Mouse (Mus musculus) neural tube, embryonic 13.5 days (tissue): ENCODE data around the gene Prrg4. TPM values are rescaled to one million over a fixed set of nuclear protein-coding genes. Genes with fewer than 3 reads are reported as not detected.

Source experiments
- ATAC-seq: fragments of 200-750 bp; cut with Nextera tagmentation; 2 replicates; pipeline ENCODE4 v1.8.0; 2017; ENCODE audit warnings: low read depth, mild to moderate bottlenecking, moderate TSS enrichment, moderate library complexity
- H3K27ac ChIP-seq: fragments of 300-500 bp; sonication (generic); replicated peaks from 2 replicates; pipeline ENCODE4 v1.5.1; 2015; ENCODE audit warnings: moderate library complexity, mild to moderate bottlenecking, inconsistent platforms
- H3K27me3 ChIP-seq: fragments of 300-500 bp; sonication (generic); 2 replicates; pipeline ENCODE4 v1.6.1; 2015; ENCODE audit warnings: mild to moderate bottlenecking, inconsistent platforms
- H3K36me3 ChIP-seq: fragments of 300-500 bp; sonication (generic); 2 replicates; pipeline ENCODE4 v1.6.1; 2015; ENCODE audit warnings: mild to moderate bottlenecking, inconsistent platforms
- H3K4me1 ChIP-seq: fragments of 300-500 bp; sonication (generic); replicated peaks from 2 replicates; pipeline ENCODE4 v1.6.1; 2015; ENCODE audit warnings: inconsistent platforms
- H3K4me2 ChIP-seq: fragments of 300-500 bp; sonication (generic); 2 replicates; pipeline ENCODE4 v1.6.1; 2015; ENCODE audit warnings: inconsistent platforms, mild to moderate bottlenecking, moderate library complexity
- H3K4me3 ChIP-seq: fragments of 300-500 bp; sonication (generic); 2 replicates; pipeline ENCODE4 v1.5.1; 2015; ENCODE audit warnings: mild to moderate bottlenecking, inconsistent platforms
- H3K9ac ChIP-seq: fragments of 300-500 bp; sonication (generic); 2 replicates; pipeline ENCODE4 v1.6.1; 2015; ENCODE audit warnings: moderate library complexity, mild to moderate bottlenecking, inconsistent platforms
- H3K9me3 ChIP-seq: fragments of 300-500 bp; sonication (generic); 2 replicates; pipeline ENCODE4 v1.6.1; 2016; ENCODE audit warnings: inconsistent platforms
- WGBS: fragments of 180-500 bp; shearing (Covaris S2); methylation state at CpG from one replicate; pipeline ENCODE4 v1.1.7; 2015; 5-methylcytosine and 5-hydroxymethylcytosine counted together
- polyA plus RNA-seq: library from polyadenylated mRNA; unstranded; fragments of >200 nt; fragmentation: Nextera tagmentation; extraction: Ambion mirVana; gene quantifications from 2 replicates; pipeline ENCODE4 v1.2.1, GENCODE M21; 2015

Prrg4 gene
- polyA plus RNA-seq, 1 experiment from 2014 or later: 0.36 TPM

GRCm38 (mm10) chr2:104855732-104856131 lies 6.1 kb upstream of the Prrg4 start:
- no peak overlapping the region for H3K4me2 ChIP-seq
- H3K4me1 ChIP-seq: no peaks in the 10 kb centered on the region
- no peak overlapping the region for H3K27ac ChIP-seq
- H3K4me3 ChIP-seq: no peak overlapping the region
- no peaks in the 10 kb centered on the region for H3K36me3 ChIP-seq
- peaks cover 9% of the 10 kb centered on the region for H3K27me3 ChIP-seq
- ATAC-seq: no peak
- H3K9me3 ChIP-seq: no peaks in the 10 kb centered on the region
- 28% methylated on average over 3 of the region's 3 CpGs for WGBS
- H3K9ac ChIP-seq: no peak overlapping the region

- Histone ChIP-seq H3K4me1 (peaks cover 2% of the 10 kb centered on the region; the same call in 1 of the 2 replicates), H3K9ac (no peak overlapping the region), H3K4me3 (no peak overlapping the region), H3K27me3 (peaks cover 15% of the 10 kb centered on the region), H3K9me3 (no peaks in the 10 kb centered on the region), H3K4me2 (no peak overlapping the region), H3K36me3 (no peaks in the 10 kb centered on the region), H3K27ac (no peak overlapping the region)
- 86% methylated on average over 1 of the region's 1 CpGs for WGBS
- no peak for ATAC-seq
Observed at GRCm38 (mm10) chr2:104854836-104855235, 5.2 kb upstream of the Prrg4 start.

- Histone ChIP-seq H3K4me3 (no peak overlapping the region), H3K9me3 (no peaks in the 10 kb centered on the region), H3K36me3 (no peaks in the 10 kb centered on the region), H3K4me2 (no peak overlapping the region), H3K9ac (no peak overlapping the region), H3K27me3 (peaks cover 38% of the 10 kb centered on the region), H3K27ac (no peak overlapping the region), H3K4me1 (peaks cover 10% of the 10 kb centered on the region; the same call in 1 of the 2 replicates)
- ATAC-seq: no peak
- WGBS: 89% methylated on average over 7 of the region's 7 CpGs
Observed at GRCm38 (mm10) chr2:104852546-104852945, 2.9 kb upstream of the Prrg4 start.

- Histone ChIP-seq H3K4me3 (no peak overlapping the region), H3K9me3 (no peaks in the 10 kb centered on the region), H3K9ac (no peak overlapping the region), H3K27me3 (peaks cover 38% of the 10 kb centered on the region), H3K27ac (no peak overlapping the region), H3K4me1 (peaks cover 10% of the 10 kb centered on the region; the same call in 1 of the 2 replicates), H3K36me3 (no peaks in the 10 kb centered on the region), H3K4me2 (no peak overlapping the region)
- WGBS: 41% methylated on average over 5 of the region's 5 CpGs
- ATAC-seq: no peak
Observed at GRCm38 (mm10) chr2:104851686-104852085, 2.0 kb upstream of the Prrg4 start.

- no peak for ATAC-seq
- Histone ChIP-seq H3K4me2 (peak overlapping the region; percentile 98), H3K9ac (peak overlapping the region; percentile 70; the same call in 1 of the 2 replicates), H3K27ac (no peak overlapping the region), H3K4me3 (peak overlapping the region; percentile 50), H3K27me3 (peaks cover 38% of the 10 kb centered on the region), H3K4me1 (peaks cover 10% of the 10 kb centered on the region; the same call in 1 of the 2 replicates), H3K9me3 (no peaks in the 10 kb centered on the region), H3K36me3 (no peaks in the 10 kb centered on the region)
- 78% methylated on average over 3 of the region's 3 CpGs for WGBS
Observed at GRCm38 (mm10) chr2:104849991-104850359, 299 bp upstream of the Prrg4 start.

- Histone ChIP-seq H3K27ac (no peak overlapping the region), H3K4me1 (peaks cover 10% of the 10 kb centered on the region; the same call in 1 of the 2 replicates), H3K9ac (peak overlapping the region; percentile 70; the same call in 1 of the 2 replicates), H3K4me3 (peak overlapping the region; percentile 50; the same call in 1 of the 2 replicates), H3K4me2 (peak overlapping the region; percentile 98), H3K36me3 (no peaks in the 10 kb centered on the region), H3K27me3 (peaks cover 38% of the 10 kb centered on the region), H3K9me3 (no peaks in the 10 kb centered on the region)
- ATAC-seq: no peak
- WGBS: 37% methylated on average over 16 of the region's 16 CpGs
Observed at GRCm38 (mm10) chr2:104848235-104849161, 1.2 kb downstream of the Prrg4 start.

GRCm38 (mm10) chr2:104847645-104848044 lies 2.0 kb downstream of the Prrg4 start:
- Histone ChIP-seq H3K27ac (no peak overlapping the region), H3K4me3 (no peak overlapping the region), H3K9me3 (no peaks in the 10 kb centered on the region), H3K36me3 (no peaks in the 10 kb centered on the region), H3K9ac (no peak overlapping the region), H3K4me1 (peaks cover 10% of the 10 kb centered on the region; the same call in 1 of the 2 replicates), H3K27me3 (peaks cover 38% of the 10 kb centered on the region), H3K4me2 (no peak overlapping the region)
- WGBS: 55% methylated on average over 2 of the region's 2 CpGs
- no peak for ATAC-seq

GRCm38 (mm10) chr2:104846638-104847414 lies 2.9 kb downstream of the Prrg4 start:
- 36% methylated on average over 4 of the region's 4 CpGs for WGBS
- no peak overlapping the region for H3K4me3 ChIP-seq
- no peak for ATAC-seq
- no peaks in the 10 kb centered on the region for H3K36me3 ChIP-seq
- peaks cover 38% of the 10 kb centered on the region for H3K27me3 ChIP-seq
- H3K9ac ChIP-seq: no peak overlapping the region
- H3K4me1 ChIP-seq: peaks cover 10% of the 10 kb centered on the region; the same call in 1 of the 2 replicates
- H3K27ac ChIP-seq: no peak overlapping the region
- no peak overlapping the region for H3K4me2 ChIP-seq
- no peaks in the 10 kb centered on the region for H3K9me3 ChIP-seq

GRCm38 (mm10) chr2:104842559-104842958 lies 7.1 kb downstream of the Prrg4 start:
- Histone ChIP-seq H3K4me2 (no peak overlapping the region), H3K36me3 (no peaks in the 10 kb centered on the region), H3K27me3 (no peaks in the 10 kb centered on the region), H3K27ac (no peak overlapping the region), H3K9ac (no peak overlapping the region), H3K4me1 (no peaks in the 10 kb centered on the region; the same call in 1 of the 2 replicates), H3K9me3 (no peaks in the 10 kb centered on the region), H3K4me3 (no peak overlapping the region)
- ATAC-seq: no peak

- no peak overlapping the region for H3K4me2 ChIP-seq
- WGBS: 90% methylated on average over 7 of the region's 7 CpGs
- no peak for ATAC-seq
- no peak overlapping the region for H3K9ac ChIP-seq
- no peaks in the 10 kb centered on the region for H3K27me3 ChIP-seq
- H3K4me1 ChIP-seq: no peaks in the 10 kb centered on the region
- no peak overlapping the region for H3K4me3 ChIP-seq
- no peak overlapping the region for H3K27ac ChIP-seq
- H3K9me3 ChIP-seq: no peaks in the 10 kb centered on the region
- no peaks in the 10 kb centered on the region for H3K36me3 ChIP-seq
Observed at GRCm38 (mm10) chr2:104841736-104842135, 7.9 kb downstream of the Prrg4 start.

GRCm38 (mm10) chr2:104840974-104841373 lies 8.7 kb downstream of the Prrg4 start:
- no peaks in the 10 kb centered on the region for H3K4me1 ChIP-seq
- no peak overlapping the region for H3K4me2 ChIP-seq
- H3K27me3 ChIP-seq: no peaks in the 10 kb centered on the region
- H3K9ac ChIP-seq: no peak overlapping the region
- no peaks in the 10 kb centered on the region for H3K9me3 ChIP-seq
- no peak overlapping the region for H3K4me3 ChIP-seq
- no peaks in the 10 kb centered on the region for H3K36me3 ChIP-seq
- H3K27ac ChIP-seq: no peak overlapping the region
- no peak for ATAC-seq

- Histone ChIP-seq H3K9me3 (no peaks in the 10 kb centered on the region), H3K4me3 (no peak overlapping the region), H3K4me2 (no peak overlapping the region), H3K27ac (no peak overlapping the region), H3K27me3 (no peaks in the 10 kb centered on the region), H3K4me1 (no peaks in the 10 kb centered on the region), H3K36me3 (no peaks in the 10 kb centered on the region), H3K9ac (no peak overlapping the region)
- 91% methylated on average over 2 of the region's 2 CpGs for WGBS
- ATAC-seq: no peak
Observed at GRCm38 (mm10) chr2:104832486-104832885, 17.2 kb downstream of the Prrg4 start.
